Mouse (Mus musculus) embryo, embryonic 10.5 days (tissue): Measurements from ENCODE around the gene Sult1a1.

Experiments used
- DNase-seq: peaks from one replicate; pipeline ENCODE4 v3.0.0-alpha.2; 2015; ENCODE audit warnings: low spot score

Sult1a1 gene

DNA sequence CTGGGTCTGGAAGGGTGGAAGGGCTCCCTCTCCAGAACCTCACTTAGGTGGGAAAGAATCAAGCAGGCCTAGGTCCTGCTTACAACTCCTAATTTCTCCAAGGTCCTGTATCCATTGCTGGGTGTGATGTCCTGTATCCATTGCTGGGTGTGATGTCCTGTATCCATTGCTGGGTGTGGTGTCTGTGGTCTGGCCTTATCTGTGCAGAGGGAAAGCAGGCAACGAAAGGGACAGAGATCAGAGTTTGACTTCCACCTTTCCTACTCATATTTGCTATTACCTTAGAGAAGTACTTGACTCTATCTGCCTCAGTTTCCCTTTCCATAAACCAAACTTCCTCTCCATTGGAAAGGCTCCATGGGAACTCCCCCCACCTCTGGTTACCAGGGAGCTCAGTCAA is 52.9 kb downstream of the Sult1a1 start:
- DNase-seq = no peak
